Mouse (Mus musculus): ENCODE results near the gene Treml2.
"Not testable (repeated sequence)": the region's sequence is repeated elsewhere in the genome, so short reads cannot be mapped to it uniquely, and the experiment has no call there.

Gene Treml2

GRCm38 (mm10) chr17:48293500-48294194, 5.7 kb upstream of the Treml2 start:
- DNase-seq, result no peak

- no peak for DNase-seq
These were observed 458 bp downstream of the Treml2 start for GRCm38 (mm10) chr17:48299756-48300155.

GRCm38 (mm10) chr17:48300199-48300598, 901 bp downstream of the Treml2 start:
- DNase-seq, result peak; percentile 8

GRCm38 (mm10) chr17:48300861-48301260, 1.6 kb downstream of the Treml2 start:
- DNase-seq, result no peak

- DNase-seq, result no peak
These were observed 2.5 kb downstream of the Treml2 start for GRCm38 (mm10) chr17:48301792-48302191.

GRCm38 (mm10) chr17:48312124-48312523, 12.8 kb downstream of the Treml2 start:
- DNase-seq, result no peak

GRCm38 (mm10) chr17:48315905-48316579, 16.7 kb downstream of the Treml2 start, which contains the start of gene B430306N03Rik:
Gene B430306N03Rik (plus strand): TSS chr17:48316141.
- DNase-seq, result not testable (repeated sequence)

- no peak for DNase-seq
These were observed 19.4 kb downstream of the Treml2 start for GRCm38 (mm10) chr17:48318686-48319085.

- no peak for DNase-seq
These were observed 22.0 kb downstream of the Treml2 start for GRCm38 (mm10) chr17:48321279-48321678.

- no peak for DNase-seq
These were observed 23.9 kb downstream of the Treml2 start for GRCm38 (mm10) chr17:48323236-48323635.

GRCm38 (mm10) chr17:48324258-48324657, 25.0 kb downstream of the Treml2 start:
- DNase-seq, result peak; percentile 25

- no peak for DNase-seq
These were observed 25.8 kb downstream of the Treml2 start for GRCm38 (mm10) chr17:48325093-48325492.

- no peak for DNase-seq
These were observed 26.3 kb downstream of the Treml2 start for GRCm38 (mm10) chr17:48325638-48326037.

- DNase-seq, result no peak
These were observed 27.4 kb downstream of the Treml2 start for GRCm38 (mm10) chr17:48326656-48327055.

- DNase-seq, result no peak
These were observed 33.2 kb downstream of the Treml2 start for GRCm38 (mm10) chr17:48332524-48332923.

- DNase-seq, result no peak
These were observed 34.9 kb downstream of the Treml2 start for GRCm38 (mm10) chr17:48334186-48334585.

- peak; percentile 88 for DNase-seq
These were observed 37.6 kb downstream of the Treml2 start for GRCm38 (mm10) chr17:48336857-48337256.

GRCm38 (mm10) chr17:48340267-48340666, 41.0 kb downstream of the Treml2 start:
- DNase-seq, result no peak

GRCm38 (mm10) chr17:48341947-48342346, 42.6 kb downstream of the Treml2 start:
- DNase-seq, result no peak

- DNase-seq, result no peak
These were observed 43.8 kb downstream of the Treml2 start for GRCm38 (mm10) chr17:48343065-48343464.

GRCm38 (mm10) chr17:48345824-48346223, 46.5 kb downstream of the Treml2 start:
- no peak for DNase-seq

- DNase-seq, result no peak
These were observed 46.9 kb downstream of the Treml2 start, which contains the start of gene Trem2 for GRCm38 (mm10) chr17:48346231-48346630. Gene Trem2 (plus strand): TSS chr17:48346401.

- DNase-seq, result no peak
These were observed 47.5 kb downstream of the Treml2 start for GRCm38 (mm10) chr17:48346834-48347233.

- DNase-seq, result no peak
These were observed 48.0 kb downstream of the Treml2 start for GRCm38 (mm10) chr17:48347287-48347686.

Data from lung, postnatal 14 days (tissue).